Mouse (Mus musculus): Measurements from ENCODE around the gene Rptn. TPM values are rescaled to one million over a fixed set of nuclear protein-coding genes. Genes with fewer than 3 reads are reported as not detected.

Gene Rptn
- polyA plus RNA-seq, 1 experiment from 2014 or later: not detected

GRCm38 (mm10) chr3:93378146-93378545 is 15.4 kb upstream of the Rptn start:
- no peaks in the 10 kb centered on the region for H3K36me3 ChIP-seq (ENCODE audit: control insufficient read depth, insufficient read depth)
- ATAC-seq: no peak
- WGBS: 31% methylated on average over 4 of the region's 4 CpGs

GRCm38 (mm10) chr3:93403936-93404335 is 10.4 kb downstream of the Rptn start:
- H3K36me3 ChIP-seq (ENCODE audit: control insufficient read depth, insufficient read depth): no peaks in the 10 kb centered on the region
- no peak overlapping the region for H3K4me3 ChIP-seq (replicated peaks; ENCODE audit: low read length)
- H3K27me3 ChIP-seq (replicated peaks; ENCODE audit: control insufficient read depth, insufficient read depth, low read length): no peaks in the 10 kb centered on the region
- ATAC-seq: no peak
- H3K9ac ChIP-seq (replicated peaks; ENCODE audit: low read depth, low read length): no peak overlapping the region
- H3K4me1 ChIP-seq (replicated peaks; ENCODE audit: control insufficient read depth, insufficient read depth, low read length): no peaks in the 10 kb centered on the region
- H3K4me2 ChIP-seq (ENCODE audit: low read length): no peak overlapping the region
- no peaks in the 10 kb centered on the region for H3K9me3 ChIP-seq (ENCODE audit: control insufficient read depth, low read length)
- WGBS: 98% methylated on average over 3 of the region's 3 CpGs
- H3K27ac ChIP-seq (ENCODE audit: low read length): no peak overlapping the region

More at GRCm38 (mm10) chr3:93378146-93378545, 15.4 kb upstream of the Rptn start:
- Histone ChIP-seq H3K27me3 (replicated peaks; ENCODE audit: control insufficient read depth, insufficient read depth, low read length) (no peaks in the 10 kb centered on the region), H3K4me3 (replicated peaks; ENCODE audit: low read length) (no peak overlapping the region), H3K9me3 (ENCODE audit: control insufficient read depth, low read length) (no peaks in the 10 kb centered on the region), H3K4me1 (replicated peaks; ENCODE audit: control insufficient read depth, insufficient read depth, low read length) (no peaks in the 10 kb centered on the region), H3K4me2 (ENCODE audit: low read length) (no peak overlapping the region), H3K27ac (ENCODE audit: low read length) (no peak overlapping the region), H3K9ac (replicated peaks; ENCODE audit: low read depth, low read length) (no peak overlapping the region)

GRCm38 (mm10) chr3:93406992-93407391 is 13.5 kb downstream of the Rptn start:
- H3K36me3 ChIP-seq (ENCODE audit: control insufficient read depth, insufficient read depth): no peaks in the 10 kb centered on the region
- H3K4me2 ChIP-seq (ENCODE audit: low read length): no peak overlapping the region
- H3K27ac ChIP-seq (ENCODE audit: low read length): no peak overlapping the region
- no peak overlapping the region for H3K4me3 ChIP-seq (replicated peaks; ENCODE audit: low read length)
- WGBS: 27% methylated on average over 5 of the region's 5 CpGs
- H3K4me1 ChIP-seq (replicated peaks; ENCODE audit: control insufficient read depth, insufficient read depth, low read length): no peaks in the 10 kb centered on the region
- no peaks in the 10 kb centered on the region for H3K27me3 ChIP-seq (replicated peaks; ENCODE audit: control insufficient read depth, insufficient read depth, low read length)
- ATAC-seq: peak; percentile 45; the same call in 1 of the 2 replicates
- H3K9ac ChIP-seq (replicated peaks; ENCODE audit: low read depth, low read length): no peak overlapping the region
- no peaks in the 10 kb centered on the region for H3K9me3 ChIP-seq (ENCODE audit: control insufficient read depth, low read length)

- Histone ChIP-seq H3K4me1 (replicated peaks; ENCODE audit: control insufficient read depth, insufficient read depth, low read length) (no peaks in the 10 kb centered on the region), H3K4me2 (ENCODE audit: low read length) (no peak overlapping the region), H3K27ac (ENCODE audit: low read length) (no peak overlapping the region), H3K36me3 (ENCODE audit: control insufficient read depth, insufficient read depth) (no peaks in the 10 kb centered on the region), H3K27me3 (replicated peaks; ENCODE audit: control insufficient read depth, insufficient read depth, low read length) (no peaks in the 10 kb centered on the region), H3K9ac (replicated peaks; ENCODE audit: low read depth, low read length) (no peak overlapping the region), H3K9me3 (ENCODE audit: control insufficient read depth, low read length) (no peaks in the 10 kb centered on the region), H3K4me3 (replicated peaks; ENCODE audit: low read length) (no peak overlapping the region)
- no peak for ATAC-seq
- WGBS: 12% methylated on average over 2 of the region's 2 CpGs
Observed at GRCm38 (mm10) chr3:93411905-93412304, 18.4 kb downstream of the Rptn start.

- H3K9ac ChIP-seq (replicated peaks; ENCODE audit: low read depth, low read length): no peak overlapping the region
- H3K4me1 ChIP-seq (replicated peaks; ENCODE audit: control insufficient read depth, insufficient read depth, low read length): no peaks in the 10 kb centered on the region
- no peaks in the 10 kb centered on the region for H3K36me3 ChIP-seq (ENCODE audit: control insufficient read depth, insufficient read depth)
- no peak overlapping the region for H3K4me3 ChIP-seq (replicated peaks; ENCODE audit: low read length)
- no peak for ATAC-seq
- no peak overlapping the region for H3K27ac ChIP-seq (ENCODE audit: low read length)
- no peaks in the 10 kb centered on the region for H3K27me3 ChIP-seq (replicated peaks; ENCODE audit: control insufficient read depth, insufficient read depth, low read length)
- no peaks in the 10 kb centered on the region for H3K9me3 ChIP-seq (ENCODE audit: control insufficient read depth, low read length)
- WGBS: 26% methylated on average over 3 of the region's 3 CpGs
- H3K4me2 ChIP-seq (ENCODE audit: low read length): no peak overlapping the region
Observed at GRCm38 (mm10) chr3:93431673-93432072, 38.2 kb downstream of the Rptn start.

GRCm38 (mm10) chr3:93442030-93442429 is 48.5 kb downstream of the Rptn start, which contains the start of gene Tchh:
Gene Tchh (plus strand): TSS chr3:93442330.
- WGBS: 95% methylated on average over 1 of the region's 1 CpGs
- Histone ChIP-seq H3K27me3 (replicated peaks; ENCODE audit: control insufficient read depth, insufficient read depth, low read length) (peaks cover 32% of the 10 kb centered on the region), H3K4me1 (replicated peaks; ENCODE audit: control insufficient read depth, insufficient read depth, low read length) (peaks cover 20% of the 10 kb centered on the region), H3K4me2 (ENCODE audit: low read length) (peak within 1 kb of the TSS; percentile 95), H3K9ac (replicated peaks; ENCODE audit: low read depth, low read length) (no peak within 1 kb of the TSS), H3K9me3 (ENCODE audit: control insufficient read depth, low read length) (no peaks in the 10 kb centered on the region), H3K36me3 (ENCODE audit: control insufficient read depth, insufficient read depth) (no peaks in the 10 kb centered on the region), H3K4me3 (replicated peaks; ENCODE audit: low read length) (no peak within 1 kb of the TSS; the same call in 1 of the 2 replicates), H3K27ac (ENCODE audit: low read length) (no peak within 1 kb of the TSS)
- no peak for ATAC-seq

- ATAC-seq: no peak
- peak overlapping the region; percentile 95 for H3K4me2 ChIP-seq (ENCODE audit: low read length)
- H3K4me3 ChIP-seq (replicated peaks; ENCODE audit: low read length): peak overlapping the region; percentile 70
- no peaks in the 10 kb centered on the region for H3K9me3 ChIP-seq (ENCODE audit: control insufficient read depth, low read length)
- H3K9ac ChIP-seq (replicated peaks; ENCODE audit: low read depth, low read length): peak overlapping the region; percentile 53; the same call in 1 of the 2 replicates
- peaks cover 32% of the 10 kb centered on the region for H3K27me3 ChIP-seq (replicated peaks; ENCODE audit: control insufficient read depth, insufficient read depth, low read length)
- no peak overlapping the region for H3K27ac ChIP-seq (ENCODE audit: low read length)
- peaks cover 25% of the 10 kb centered on the region for H3K4me1 ChIP-seq (replicated peaks; ENCODE audit: control insufficient read depth, insufficient read depth, low read length)
- under 1% methylated on average over 38 of the region's 38 CpGs for WGBS
- no peaks in the 10 kb centered on the region for H3K36me3 ChIP-seq (ENCODE audit: control insufficient read depth, insufficient read depth)
Observed at GRCm38 (mm10) chr3:93443501-93444101, 50.1 kb downstream of the Rptn start.

GRCm38 (mm10) chr3:93444343-93445164 is 51.1 kb downstream of the Rptn start:
- under 1% methylated on average over 56 of the region's 56 CpGs for WGBS
- Histone ChIP-seq H3K4me1 (replicated peaks; ENCODE audit: control insufficient read depth, insufficient read depth, low read length) (peaks cover 25% of the 10 kb centered on the region), H3K4me3 (replicated peaks; ENCODE audit: low read length) (peak overlapping the region; percentile 70), H3K9me3 (ENCODE audit: control insufficient read depth, low read length) (no peaks in the 10 kb centered on the region), H3K27ac (ENCODE audit: low read length) (peak overlapping the region; percentile 43), H3K36me3 (ENCODE audit: control insufficient read depth, insufficient read depth) (no peaks in the 10 kb centered on the region), H3K27me3 (replicated peaks; ENCODE audit: control insufficient read depth, insufficient read depth, low read length) (peaks cover 32% of the 10 kb centered on the region), H3K9ac (replicated peaks; ENCODE audit: low read depth, low read length) (peak overlapping the region; percentile 53), H3K4me2 (ENCODE audit: low read length) (peak overlapping the region; percentile 95)
- peak; percentile 87 for ATAC-seq

- H3K4me3 ChIP-seq (replicated peaks; ENCODE audit: low read length): peak overlapping the region; percentile 70
- peaks cover 25% of the 10 kb centered on the region for H3K4me1 ChIP-seq (replicated peaks; ENCODE audit: control insufficient read depth, insufficient read depth, low read length)
- H3K36me3 ChIP-seq (ENCODE audit: control insufficient read depth, insufficient read depth): no peaks in the 10 kb centered on the region
- WGBS: under 1% methylated on average over 36 of the region's 36 CpGs
- peak overlapping the region; percentile 53 for H3K9ac ChIP-seq (replicated peaks; ENCODE audit: low read depth, low read length)
- peak overlapping the region; percentile 43 for H3K27ac ChIP-seq (ENCODE audit: low read length)
- no peaks in the 10 kb centered on the region for H3K9me3 ChIP-seq (ENCODE audit: control insufficient read depth, low read length)
- H3K27me3 ChIP-seq (replicated peaks; ENCODE audit: control insufficient read depth, insufficient read depth, low read length): peaks cover 32% of the 10 kb centered on the region
- no peak; the same call in 1 of the 2 replicates for ATAC-seq
- peak overlapping the region; percentile 95 for H3K4me2 ChIP-seq (ENCODE audit: low read length)
Observed at GRCm38 (mm10) chr3:93445165-93445705, 51.7 kb downstream of the Rptn start.
